Mouse (Mus musculus) midbrain, embryonic 16.5 days (tissue): ENCODE data around the gene Gatc. TPM values are rescaled to one million over a fixed set of nuclear protein-coding genes. Genes with fewer than 3 reads are reported as not detected.
"Not testable (repeated sequence)": the region's sequence is repeated elsewhere in the genome, so short reads cannot be mapped to it uniquely, and the experiment has no call there.

Experiments used
- ATAC-seq: fragments of 200-750 bp; cut with Nextera tagmentation; 2 replicates; pipeline ENCODE4 v1.8.0; 2017; ENCODE audit warnings: moderate TSS enrichment
- H3K27ac ChIP-seq: fragments of 300-500 bp; sonication (generic); 2 replicates; pipeline ENCODE4 v1.5.1; 2014; ENCODE audit warnings: mild to moderate bottlenecking, low read length, mixed read lengths
- H3K27me3 ChIP-seq: fragments of 300-500 bp; sonication (generic); 2 replicates; pipeline ENCODE4 v1.6.1; 2014; ENCODE audit warnings: low read depth, low read length, mixed read lengths; ENCODE audit not compliant: control insufficient read depth, insufficient read depth
- H3K36me3 ChIP-seq: fragments of 300-500 bp; sonication (generic); 2 replicates; pipeline ENCODE4 v1.6.1; 2014; ENCODE audit warnings: mild to moderate bottlenecking, low read length, moderate library complexity, mixed read lengths; ENCODE audit not compliant: control insufficient read depth, insufficient read depth
- H3K4me1 ChIP-seq: fragments of 300-500 bp; sonication (generic); 2 replicates; pipeline ENCODE4 v1.6.1; 2014; ENCODE audit warnings: mild to moderate bottlenecking, low read length, mixed read lengths; ENCODE audit not compliant: control insufficient read depth, insufficient read depth
- H3K4me2 ChIP-seq: fragments of 300-500 bp; sonication (generic); 2 replicates; pipeline ENCODE4 v1.6.1; 2014; ENCODE audit warnings: mild to moderate bottlenecking, low read length, mixed read lengths
- H3K4me3 ChIP-seq: fragments of 300-500 bp; sonication (generic); 2 replicates; pipeline ENCODE4 v1.5.1; 2014; ENCODE audit warnings: low read depth, mild to moderate bottlenecking, low read length, moderate library complexity, mixed read lengths
- H3K9ac ChIP-seq: fragments of 300-500 bp; sonication (generic); 2 replicates; pipeline ENCODE4 v1.6.1; 2014; ENCODE audit warnings: low read depth, low read length, mixed read lengths
- H3K9me3 ChIP-seq: fragments of 300-500 bp; sonication (generic); replicated peaks from 2 replicates; pipeline ENCODE4 v1.6.1; 2014; ENCODE audit warnings: mild to moderate bottlenecking, low read length, mixed read lengths; ENCODE audit not compliant: control insufficient read depth, poor library complexity, severe bottlenecking
- WGBS: fragments of 180-500 bp; shearing (Covaris S2); extraction: QIAGEN DNeasy Blood & Tissue Kit; methylation state at CpG from one replicate; pipeline ENCODE4 v1.1.7; 2014; 5-methylcytosine and 5-hydroxymethylcytosine counted together
- polyA plus RNA-seq: library from polyadenylated mRNA; unstranded; fragments of >200 nt; fragmentation: Nextera tagmentation; extraction: Ambion mirVana; gene quantifications from 2 replicates; pipeline ENCODE4 v1.2.1, GENCODE M21; 2015

Gatc gene
- polyA plus RNA-seq, 1 experiment from 2014 or later: 43.5 TPM

GRCm38 (mm10) chr5:115319004-115319940 lies 21.7 kb downstream of the Gatc start:
- under 1% methylated on average over 22 of the region's 22 CpGs for WGBS
- peak overlapping the region; percentile 40 for H3K4me3 ChIP-seq
- peaks cover 14% of the 10 kb centered on the region for H3K4me1 ChIP-seq
- peak overlapping the region; percentile 73 for H3K27ac ChIP-seq
- H3K9ac ChIP-seq: peak overlapping the region; percentile 58
- no peaks in the 10 kb centered on the region for H3K27me3 ChIP-seq
- H3K4me2 ChIP-seq: peak overlapping the region; percentile 90
- H3K36me3 ChIP-seq: no peaks in the 10 kb centered on the region
- no peaks in the 10 kb centered on the region for H3K9me3 ChIP-seq
- peak; percentile 52; the same call in 1 of the 2 replicates for ATAC-seq

- no peak for ATAC-seq
- no peak overlapping the region for H3K9ac ChIP-seq
- 9% methylated on average over 10 of the region's 10 CpGs for WGBS
Observed at GRCm38 (mm10) chr5:115317645-115318328, 23.2 kb downstream of the Gatc start.

DNA sequence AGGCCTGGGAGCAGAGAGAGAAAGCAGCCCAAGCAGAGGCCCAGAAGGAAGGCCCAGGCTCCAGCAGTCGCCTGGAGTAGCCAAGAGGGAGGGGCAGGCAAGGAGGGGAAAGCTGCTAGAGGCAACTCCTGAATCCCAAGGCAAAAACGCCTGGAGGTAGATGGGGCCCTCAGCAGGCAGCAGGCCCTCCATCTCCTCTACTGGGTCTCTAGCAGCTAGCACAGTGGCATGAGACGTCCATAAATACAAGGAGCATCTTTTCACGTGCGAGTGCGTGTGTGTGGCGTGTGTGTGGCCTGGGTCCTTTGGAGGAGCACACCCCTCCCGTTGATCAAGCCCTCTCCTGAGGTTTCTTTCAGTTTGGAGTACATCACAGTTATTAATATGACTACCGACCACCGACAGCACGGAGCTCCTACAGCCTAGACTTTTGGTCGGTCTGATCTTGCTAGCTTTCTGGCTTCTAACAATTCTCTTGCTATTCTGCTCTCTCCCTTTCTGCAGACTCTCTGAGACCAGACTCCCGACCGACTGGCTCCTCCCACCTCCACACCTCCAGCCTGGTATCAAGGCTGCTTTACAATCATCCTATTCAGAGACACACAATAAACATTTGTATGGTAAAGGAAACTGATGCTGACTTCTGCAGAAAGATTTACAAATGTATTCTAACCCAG lies 23.9 kb downstream of the Gatc start:
- Histone ChIP-seq H3K9me3 (no peaks in the 10 kb centered on the region), H3K27ac (peak overlapping the region; percentile 10; the same call in 1 of the 2 replicates), H3K36me3 (no peaks in the 10 kb centered on the region), H3K27me3 (no peaks in the 10 kb centered on the region), H3K9ac (peak overlapping the region; percentile 2; the same call in 1 of the 2 replicates), H3K4me1 (peaks cover 14% of the 10 kb centered on the region), H3K4me2 (no peak overlapping the region), H3K4me3 (no peak overlapping the region)
- WGBS: 4% methylated on average over 14 of the region's 14 CpGs
- no peak for ATAC-seq

More at GRCm38 (mm10) chr5:115317645-115318328, 23.2 kb downstream of the Gatc start:
- H3K27me3 ChIP-seq: no peaks in the 10 kb centered on the region
- no peaks in the 10 kb centered on the region for H3K36me3 ChIP-seq
- H3K4me2 ChIP-seq: no peak overlapping the region
- H3K9me3 ChIP-seq: no peaks in the 10 kb centered on the region
- H3K4me3 ChIP-seq: no peak overlapping the region
- peaks cover 14% of the 10 kb centered on the region for H3K4me1 ChIP-seq
- no peak overlapping the region for H3K27ac ChIP-seq

- Histone ChIP-seq H3K4me3 (no peak overlapping the region), H3K4me2 (no peak overlapping the region), H3K4me1 (peaks cover 3% of the 10 kb centered on the region; the same call in 1 of the 2 replicates), H3K36me3 (no peaks in the 10 kb centered on the region), H3K27me3 (no peaks in the 10 kb centered on the region), H3K27ac (no peak overlapping the region), H3K9ac (no peak overlapping the region), H3K9me3 (no peaks in the 10 kb centered on the region)
- ATAC-seq: no peak
- WGBS: 49% methylated on average over 5 of the region's 5 CpGs
Observed at GRCm38 (mm10) chr5:115313668-115313943, 27.4 kb downstream of the Gatc start.

- H3K9me3 ChIP-seq: no peaks in the 10 kb centered on the region
- no peak overlapping the region for H3K4me3 ChIP-seq
- H3K4me1 ChIP-seq: peaks cover 3% of the 10 kb centered on the region; the same call in 1 of the 2 replicates
- no peak overlapping the region for H3K4me2 ChIP-seq
- ATAC-seq: no peak
- no peak overlapping the region for H3K9ac ChIP-seq
- no peak overlapping the region for H3K27ac ChIP-seq
- no peaks in the 10 kb centered on the region for H3K27me3 ChIP-seq
- 80% methylated on average over 10 of the region's 10 CpGs for WGBS
- no peaks in the 10 kb centered on the region for H3K36me3 ChIP-seq
Observed at GRCm38 (mm10) chr5:115312816-115313667, 27.9 kb downstream of the Gatc start.

DNA sequence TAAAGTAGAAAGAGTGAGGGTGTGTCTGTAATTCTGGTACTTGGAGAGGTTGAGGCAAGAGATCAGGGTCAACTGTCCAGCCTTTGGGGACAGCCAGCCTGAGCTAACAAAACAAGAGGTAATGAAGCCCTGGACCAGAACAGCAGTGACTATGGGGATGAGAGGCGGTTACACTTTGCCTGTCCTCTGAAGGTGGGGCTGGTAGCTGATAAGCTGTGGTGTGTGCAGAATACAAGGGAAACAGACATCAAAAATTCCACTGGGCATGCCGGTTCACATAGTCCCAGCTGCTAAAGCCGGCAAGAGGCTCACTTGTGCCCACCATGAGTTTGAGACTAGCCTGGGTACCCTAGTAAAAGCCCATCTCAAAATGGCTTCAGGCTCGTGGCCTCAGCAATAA lies 28.6 kb downstream of the Gatc start:
- peaks cover 3% of the 10 kb centered on the region; the same call in 1 of the 2 replicates for H3K4me1 ChIP-seq
- ATAC-seq: no peak
- 85% methylated on average over 4 of the region's 4 CpGs for WGBS

GRCm38 (mm10) chr5:115302190-115302589 lies 38.8 kb downstream of the Gatc start:
- not testable (repeated sequence) for H3K9ac ChIP-seq
- WGBS: 85% methylated on average over 4 of the region's 7 CpGs
- H3K4me1 ChIP-seq: peaks cover 18% of the 10 kb centered on the region

More for the DNA sequence above, 28.6 kb downstream of the Gatc start:
- Histone ChIP-seq H3K27ac (no peak overlapping the region), H3K36me3 (no peaks in the 10 kb centered on the region), H3K4me2 (no peak overlapping the region), H3K4me3 (no peak overlapping the region), H3K9ac (no peak overlapping the region), H3K9me3 (no peaks in the 10 kb centered on the region), H3K27me3 (no peaks in the 10 kb centered on the region)

DNA sequence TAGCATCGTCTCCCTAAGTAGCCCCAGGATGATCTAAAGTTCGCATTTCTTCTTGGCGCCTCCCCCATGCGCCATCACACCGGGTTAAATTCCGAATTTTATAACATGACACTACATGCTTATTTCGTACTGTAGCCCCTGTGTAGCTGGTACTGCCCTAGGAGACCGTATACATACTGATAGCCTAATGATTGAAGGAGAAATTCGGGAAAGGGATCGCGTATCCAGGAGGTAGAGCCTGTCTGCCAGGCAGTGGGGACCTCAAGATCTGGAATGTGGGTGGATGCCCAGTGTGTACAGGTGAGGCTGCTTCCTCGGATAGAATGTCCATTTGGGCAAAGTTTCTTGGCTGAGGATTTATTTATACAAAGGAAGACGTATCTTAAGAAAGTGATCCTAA lies 39.4 kb downstream of the Gatc start:
- Histone ChIP-seq H3K36me3 (peaks cover 9% of the 10 kb centered on the region), H3K4me3 (peak overlapping the region; percentile 72), H3K4me1 (peaks cover 18% of the 10 kb centered on the region), H3K4me2 (peak overlapping the region; percentile 82), H3K9ac (peak overlapping the region; percentile 73), H3K27me3 (no peaks in the 10 kb centered on the region), H3K9me3 (no peaks in the 10 kb centered on the region), H3K27ac (peak overlapping the region; percentile 89; the same call in 1 of the 2 replicates)
- ATAC-seq: 0 out of 2 replicates have a peak, but pooled peaks have one; percentile 0
- 31% methylated on average over 13 of the region's 13 CpGs for WGBS

More at GRCm38 (mm10) chr5:115302190-115302589, 38.8 kb downstream of the Gatc start:
- H3K27me3 ChIP-seq, H3K4me3 ChIP-seq, H3K36me3 ChIP-seq, H3K27ac ChIP-seq, ATAC-seq, H3K9me3 ChIP-seq: not testable (repeated sequence)
- peak overlapping the region; percentile 82; the same call in 1 of the 2 replicates for H3K4me2 ChIP-seq
